Mouse (Mus musculus) heart, embryonic 13.5 days (tissue): ENCODE data around the gene Rnps1. TPM values are rescaled to one million over a fixed set of nuclear protein-coding genes. Genes with fewer than 3 reads are reported as not detected.
A peak's percentile ranks its signal among the peaks of the same experiment; 100 is the strongest.

ENCODE experiments used
- ATAC-seq: fragments of 200-750 bp; cut with Nextera tagmentation; 2 replicates; pipeline ENCODE4 v1.8.0; 2017; ENCODE audit warnings: moderate TSS enrichment; ENCODE audit not compliant: insufficient number of reproducible peaks, low FRiP score, low TSS enrichment; ENCODE audit errors: extremely low read depth
- H3K27ac ChIP-seq: fragments of 300-500 bp; sonication (generic); replicated peaks from 2 replicates; pipeline ENCODE4 v1.5.1; 2015; ENCODE audit warnings: moderate library complexity, mild to moderate bottlenecking, inconsistent platforms
- H3K27me3 ChIP-seq: fragments of 300-500 bp; sonication (generic); replicated peaks from 2 replicates; pipeline ENCODE4 v1.6.1; 2015; ENCODE audit warnings: mild to moderate bottlenecking, inconsistent platforms
- H3K36me3 ChIP-seq: fragments of 300-500 bp; sonication (generic); 2 replicates; pipeline ENCODE4 v1.6.1; 2015; ENCODE audit warnings: mild to moderate bottlenecking, inconsistent platforms
- H3K4me1 ChIP-seq: fragments of 300-500 bp; sonication (generic); 2 replicates; pipeline ENCODE4 v1.6.1; 2015; ENCODE audit warnings: inconsistent platforms
- H3K4me2 ChIP-seq: fragments of 300-500 bp; sonication (generic); 2 replicates; pipeline ENCODE4 v1.6.1; 2015; ENCODE audit warnings: inconsistent platforms, mild to moderate bottlenecking, moderate library complexity
- H3K4me3 ChIP-seq: fragments of 300-500 bp; sonication (generic); 2 replicates; pipeline ENCODE4 v1.5.1; 2015; ENCODE audit warnings: moderate library complexity, mild to moderate bottlenecking, inconsistent platforms
- H3K9ac ChIP-seq: fragments of 300-500 bp; sonication (generic); 2 replicates; pipeline ENCODE4 v1.6.1; 2015; ENCODE audit warnings: inconsistent platforms, mild to moderate bottlenecking, moderate library complexity
- H3K9me3 ChIP-seq: fragments of 300-500 bp; sonication (generic); 2 replicates; pipeline ENCODE4 v1.6.1; 2016; ENCODE audit warnings: inconsistent platforms
- WGBS: fragments of 180-500 bp; shearing (Covaris S2); methylation state at CpG from one replicate; pipeline ENCODE4 v1.1.7; 2015; ENCODE audit warnings: mixed read lengths; 5-methylcytosine and 5-hydroxymethylcytosine counted together
- polyA plus RNA-seq: library from polyadenylated mRNA; unstranded; fragments of >200 nt; fragmentation: Nextera tagmentation; extraction: Ambion mirVana; gene quantifications from 2 replicates; pipeline ENCODE4 v1.2.1, GENCODE M21; 2015

Gene Rnps1
- polyA plus RNA-seq, 1 experiment from 2014 or later = 234 TPM

GRCm38 (mm10) chr17:24429201-24429983 is 15.0 kb downstream of the Rnps1 start:
- peaks cover 39% of the 10 kb centered on the region for H3K4me1 ChIP-seq
- peak overlapping the region; percentile 18 for H3K4me3 ChIP-seq
- peaks cover 42% of the 10 kb centered on the region for H3K36me3 ChIP-seq
- H3K9ac ChIP-seq = peak overlapping the region; percentile 72
- WGBS = 55% methylated on average over 14 of the region's 14 CpGs
- H3K27ac ChIP-seq = peak overlapping the region; percentile 88
- ATAC-seq = no peak
- no peaks in the 10 kb centered on the region for H3K9me3 ChIP-seq
- peak overlapping the region; percentile 59 for H3K4me2 ChIP-seq
- no peaks in the 10 kb centered on the region for H3K27me3 ChIP-seq

GRCm38 (mm10) chr17:24437016-24437415 is 22.7 kb downstream of the Rnps1 start:
- no peak overlapping the region for H3K4me3 ChIP-seq
- H3K36me3 ChIP-seq = peaks cover 91% of the 10 kb centered on the region
- no peaks in the 10 kb centered on the region for H3K9me3 ChIP-seq
- H3K27ac ChIP-seq = no peak overlapping the region
- H3K4me1 ChIP-seq = no peaks in the 10 kb centered on the region
- ATAC-seq = no peak
- no peak overlapping the region for H3K4me2 ChIP-seq
- no peak overlapping the region for H3K9ac ChIP-seq
- H3K27me3 ChIP-seq = no peaks in the 10 kb centered on the region
- WGBS = 78% methylated on average over 5 of the region's 5 CpGs

GRCm38 (mm10) chr17:24440377-24440776 is 26.0 kb downstream of the Rnps1 start:
- Histone ChIP-seq H3K4me2 (no peak overlapping the region), H3K27me3 (no peaks in the 10 kb centered on the region), H3K9me3 (no peaks in the 10 kb centered on the region), H3K4me1 (no peaks in the 10 kb centered on the region), H3K36me3 (peaks cover 98% of the 10 kb centered on the region), H3K27ac (no peak overlapping the region), H3K4me3 (no peak overlapping the region), H3K9ac (no peak overlapping the region)
- WGBS = 86% methylated on average over 8 of the region's 8 CpGs
- ATAC-seq = no peak

- WGBS = 46% methylated on average over 2 of the region's 2 CpGs
- no peaks in the 10 kb centered on the region for H3K27me3 ChIP-seq
- H3K4me1 ChIP-seq = no peaks in the 10 kb centered on the region
- H3K27ac ChIP-seq = no peak overlapping the region
- ATAC-seq = no peak
- H3K36me3 ChIP-seq = peaks cover 98% of the 10 kb centered on the region
- no peak overlapping the region for H3K9ac ChIP-seq
- H3K4me2 ChIP-seq = no peak overlapping the region
- H3K9me3 ChIP-seq = no peaks in the 10 kb centered on the region
- H3K4me3 ChIP-seq = no peak overlapping the region
Observed at GRCm38 (mm10) chr17:24441148-24441547, 26.8 kb downstream of the Rnps1 start.

- 83% methylated on average over 14 of the region's 14 CpGs for WGBS
- no peak overlapping the region for H3K4me3 ChIP-seq
- no peak overlapping the region for H3K27ac ChIP-seq
- H3K4me2 ChIP-seq = no peak overlapping the region
- no peak for ATAC-seq
- no peaks in the 10 kb centered on the region for H3K4me1 ChIP-seq
- peaks cover 98% of the 10 kb centered on the region for H3K36me3 ChIP-seq
- H3K27me3 ChIP-seq = no peaks in the 10 kb centered on the region
- no peak overlapping the region for H3K9ac ChIP-seq
- H3K9me3 ChIP-seq = no peaks in the 10 kb centered on the region
Observed at GRCm38 (mm10) chr17:24442107-24442506, 27.7 kb downstream of the Rnps1 start.

- Histone ChIP-seq H3K27me3 (no peaks in the 10 kb centered on the region), H3K9ac (no peak within 1 kb of the TSS), H3K4me2 (no peak within 1 kb of the TSS), H3K4me3 (no peak within 1 kb of the TSS), H3K4me1 (no peaks in the 10 kb centered on the region), H3K9me3 (no peaks in the 10 kb centered on the region), H3K36me3 (peaks cover 98% of the 10 kb centered on the region), H3K27ac (no peak within 1 kb of the TSS)
- ATAC-seq = no peak
- WGBS = 73% methylated on average over 7 of the region's 7 CpGs
Observed at GRCm38 (mm10) chr17:24442632-24443155, 28.3 kb downstream of the Rnps1 start, which contains the start of gene Dnase1l2. Gene Dnase1l2, minus strand, starts transcription at chr17:24443105.

GRCm38 (mm10) chr17:24443409-24443808 is 29.0 kb downstream of the Rnps1 start:
- Histone ChIP-seq H3K4me2 (no peak overlapping the region), H3K9ac (no peak overlapping the region), H3K4me3 (no peak overlapping the region), H3K36me3 (peaks cover 98% of the 10 kb centered on the region), H3K27me3 (no peaks in the 10 kb centered on the region), H3K9me3 (no peaks in the 10 kb centered on the region), H3K4me1 (no peaks in the 10 kb centered on the region), H3K27ac (no peak overlapping the region)
- ATAC-seq = no peak
- WGBS = 78% methylated on average over 4 of the region's 4 CpGs

GRCm38 (mm10) chr17:24446590-24446989 is 32.2 kb downstream of the Rnps1 start:
- no peaks in the 10 kb centered on the region for H3K27me3 ChIP-seq
- H3K4me3 ChIP-seq = no peak overlapping the region
- 89% methylated on average over 8 of the region's 8 CpGs for WGBS
- no peak for ATAC-seq
- H3K9me3 ChIP-seq = no peaks in the 10 kb centered on the region
- H3K4me1 ChIP-seq = no peaks in the 10 kb centered on the region; the same call in 1 of the 2 replicates
- H3K9ac ChIP-seq = no peak overlapping the region
- no peak overlapping the region for H3K4me2 ChIP-seq
- peaks cover 99% of the 10 kb centered on the region for H3K36me3 ChIP-seq
- no peak overlapping the region for H3K27ac ChIP-seq

GRCm38 (mm10) chr17:24449507-24449906 is 35.1 kb downstream of the Rnps1 start:
- H3K4me3 ChIP-seq = no peak overlapping the region
- H3K27ac ChIP-seq = no peak overlapping the region
- no peak overlapping the region for H3K9ac ChIP-seq
- no peak overlapping the region for H3K4me2 ChIP-seq
- H3K27me3 ChIP-seq = no peaks in the 10 kb centered on the region
- peaks cover 74% of the 10 kb centered on the region for H3K36me3 ChIP-seq
- no peaks in the 10 kb centered on the region for H3K9me3 ChIP-seq
- ATAC-seq = no peak
- 87% methylated on average over 6 of the region's 6 CpGs for WGBS
- H3K4me1 ChIP-seq = peaks cover 14% of the 10 kb centered on the region

GRCm38 (mm10) chr17:24451220-24451619 is 36.9 kb downstream of the Rnps1 start:
- H3K36me3 ChIP-seq = peaks cover 56% of the 10 kb centered on the region
- H3K4me3 ChIP-seq = no peak overlapping the region
- H3K27ac ChIP-seq = no peak overlapping the region
- H3K4me1 ChIP-seq = peaks cover 20% of the 10 kb centered on the region
- H3K27me3 ChIP-seq = no peaks in the 10 kb centered on the region
- no peak overlapping the region for H3K4me2 ChIP-seq
- no peak overlapping the region for H3K9ac ChIP-seq
- no peaks in the 10 kb centered on the region for H3K9me3 ChIP-seq
- ATAC-seq = no peak
- 92% methylated on average over 6 of the region's 6 CpGs for WGBS

GRCm38 (mm10) chr17:24453372-24453771 is 39.0 kb downstream of the Rnps1 start:
- no peak overlapping the region for H3K27ac ChIP-seq
- H3K27me3 ChIP-seq = no peaks in the 10 kb centered on the region
- 72% methylated on average over 2 of the region's 2 CpGs for WGBS
- H3K4me3 ChIP-seq = peak overlapping the region; percentile 87; the same call in 1 of the 2 replicates
- H3K9me3 ChIP-seq = no peaks in the 10 kb centered on the region
- H3K4me1 ChIP-seq = peaks cover 20% of the 10 kb centered on the region
- peak overlapping the region; percentile 80 for H3K4me2 ChIP-seq
- H3K9ac ChIP-seq = no peak overlapping the region
- H3K36me3 ChIP-seq = peaks cover 35% of the 10 kb centered on the region
- ATAC-seq = no peak
